Mouse (Mus musculus) heart, adult 8-10 months (tissue): ENCODE results near the gene Gtf3c6. TPM values are rescaled to one million over a fixed set of nuclear protein-coding genes. Genes with fewer than 3 reads are reported as not detected.

Experiments used
- DNase-seq: peaks from one replicate; pipeline ENCODE4 v3.0.0; 2022; ENCODE audit warnings: low spot score
- total RNA-seq, 4 experiments: library from RNA; stranded (reverse); gene quantifications; 2 replicates each; pipeline ENCODE4 v1.2.4; 2022

Gene Gtf3c6
- total RNA-seq, 4 experiments from 2014 or later: 24.7 to 31.0 (median 25.1) TPM

GRCm38 (mm10) chr10:40258976-40259375 is 1.1 kb upstream of the Gtf3c6 start:
- peak; percentile 74 for DNase-seq

- peak; percentile 60 for DNase-seq
Observed at GRCm38 (mm10) chr10:40258401-40258966, 576 bp upstream of the Gtf3c6 start.

GRCm38 (mm10) chr10:40256716-40257115 is 1.2 kb downstream of the Gtf3c6 start:
- DNase-seq: peak; percentile 36

- no peak for DNase-seq
Observed at GRCm38 (mm10) chr10:40250969-40251368, 6.9 kb downstream of the Gtf3c6 start.

- DNase-seq: no peak
Observed at GRCm38 (mm10) chr10:40249625-40250024, 8.3 kb downstream of the Gtf3c6 start.

GRCm38 (mm10) chr10:40247166-40247716 is 10.7 kb downstream of the Gtf3c6 start:
- DNase-seq: no peak

GRCm38 (mm10) chr10:40246374-40247165 is 11.3 kb downstream of the Gtf3c6 start, which contains the start of gene Rpf2:
Gene Rpf2 (minus strand): TSS chr10:40247036.
- peak; percentile 79 for DNase-seq

- no peak for DNase-seq
Observed at GRCm38 (mm10) chr10:40237826-40238225, 20.1 kb downstream of the Gtf3c6 start.

GRCm38 (mm10) chr10:40233241-40233640 is 24.7 kb downstream of the Gtf3c6 start:
- DNase-seq: no peak

GRCm38 (mm10) chr10:40232442-40232841 is 25.5 kb downstream of the Gtf3c6 start:
- no peak for DNase-seq

GRCm38 (mm10) chr10:40229725-40230124 is 28.2 kb downstream of the Gtf3c6 start:
- no peak for DNase-seq

GRCm38 (mm10) chr10:40227660-40228303 is 30.1 kb downstream of the Gtf3c6 start:
- no peak for DNase-seq

GRCm38 (mm10) chr10:40218874-40219273 is 39.0 kb downstream of the Gtf3c6 start:
- no peak for DNase-seq

- DNase-seq: peak; percentile 92
Observed at GRCm38 (mm10) chr10:40212443-40213169, 45.3 kb downstream of the Gtf3c6 start.

Other genes with a start within 250 kb of the Gtf3c6 start
- gene Mfsd4b1, start 232.8 kb downstream of the Gtf3c6 start, total RNA-seq: 1 to 10 TPM; 1.8 to 3.5 (median 2.1) TPM
- gene Slc16a10, start 115.8 kb downstream of the Gtf3c6 start, total RNA-seq: 10 to 100 TPM; 19.3 to 24.6 (median 19.9) TPM
- 10 to 100 TPM; 10.4 to 15.2 (median 11.7) TPM for gene Rpf2, start 11.1 kb downstream of the Gtf3c6 start, total RNA-seq
- 100 to 1,000 TPM in 3 of 4 experiments, 10 to 100 TPM in 1; 87.6 to 131 (median 118) TPM for gene Amd1, start 44.1 kb upstream of the Gtf3c6 start, total RNA-seq
- gene Cdk19, start 81.5 kb upstream of the Gtf3c6 start, total RNA-seq: 10 to 100 TPM; 12.1 to 13.7 (median 13.4) TPM